Mouse (Mus musculus) yolk sac, embryonic 10.5 days (tissue): ENCODE results near the gene Olfr1232.

Source experiments
- DNase-seq: peaks from one replicate; pipeline ENCODE4 v3.0.0-alpha.2; 2017; ENCODE audit warnings: low spot score

The Olfr1232 gene

GRCm38 (mm10) chr2:89329575-89329974, at the start of gene Olfr1232:
TSS of gene Olfr1232 (minus strand) at chr2:89329675.
- no peak for DNase-seq

GRCm38 (mm10) chr2:89364765-89365164, 35.3 kb upstream of the Olfr1232 start, which contains the start of gene Olfr1234:
TSS of gene Olfr1234 (minus strand) at chr2:89364865.
- no peak for DNase-seq

- no peak for DNase-seq
These were observed 12.8 kb upstream of the Olfr1232 start, which contains the start of gene Olfr1233 for GRCm38 (mm10) chr2:89342298-89342697. TSS of gene Olfr1233 (minus strand) at chr2:89342398.

- DNase-seq = no peak
These were observed 22.5 kb downstream of the Olfr1232 start, which contains the start of gene Olfr1231 for GRCm38 (mm10) chr2:89306974-89307373. TSS of gene Olfr1231 (minus strand) at chr2:89307074.

DNA sequence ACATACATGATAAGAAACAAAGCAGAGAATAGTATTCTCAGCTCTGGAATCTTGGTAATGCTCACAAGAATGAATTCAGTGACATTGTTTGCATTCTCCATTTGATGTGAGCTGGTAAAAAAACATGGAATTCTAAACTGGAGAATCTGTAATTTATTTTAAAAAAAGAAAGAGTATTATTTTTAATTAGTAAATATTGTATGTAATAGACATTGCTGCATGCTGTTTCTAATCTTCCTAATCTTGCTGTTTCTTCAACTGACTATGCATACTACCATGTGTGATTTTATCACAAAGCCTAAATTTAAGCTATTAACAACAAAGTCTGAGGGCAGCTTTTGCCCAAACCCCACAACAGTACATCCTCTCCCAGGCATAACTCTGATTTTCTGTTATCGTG, 32.3 kb downstream of the Olfr1232 start, which contains the start of gene Olfr1230:
Gene Olfr1230 (minus strand): TSS at position 101 of the 400 bp plus-strand sequence.
- DNase-seq = no peak

DNA sequence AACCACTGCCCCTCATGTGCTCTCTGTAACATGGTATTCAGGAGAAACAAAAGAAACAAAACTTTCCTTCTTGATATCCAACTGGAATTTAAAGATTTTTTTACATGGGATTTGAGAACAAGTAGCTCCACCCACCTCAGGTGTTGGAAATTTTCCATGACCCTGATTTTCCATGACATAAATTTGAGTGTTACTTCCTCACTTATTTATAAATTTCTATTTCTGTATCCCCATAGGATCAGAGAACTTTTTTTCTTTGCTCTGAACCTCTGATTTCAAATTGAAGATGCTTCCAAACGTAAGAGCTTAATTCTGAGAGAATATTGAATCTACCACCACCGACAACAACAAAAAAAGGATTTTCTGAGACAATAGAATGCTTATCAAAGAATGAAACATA, 41.6 kb downstream of the Olfr1232 start, which contains the start of gene Olfr1229:
Gene Olfr1229 (minus strand): TSS at position 101 of the 400 bp plus-strand sequence.
- no peak for DNase-seq
